Mouse (Mus musculus): Measurements from ENCODE around the gene Gm3435.
"Not testable (repeated sequence)": the region's sequence is repeated elsewhere in the genome, so short reads cannot be mapped to it uniquely, and the experiment has no call there.

Gm3435 gene

DNA sequence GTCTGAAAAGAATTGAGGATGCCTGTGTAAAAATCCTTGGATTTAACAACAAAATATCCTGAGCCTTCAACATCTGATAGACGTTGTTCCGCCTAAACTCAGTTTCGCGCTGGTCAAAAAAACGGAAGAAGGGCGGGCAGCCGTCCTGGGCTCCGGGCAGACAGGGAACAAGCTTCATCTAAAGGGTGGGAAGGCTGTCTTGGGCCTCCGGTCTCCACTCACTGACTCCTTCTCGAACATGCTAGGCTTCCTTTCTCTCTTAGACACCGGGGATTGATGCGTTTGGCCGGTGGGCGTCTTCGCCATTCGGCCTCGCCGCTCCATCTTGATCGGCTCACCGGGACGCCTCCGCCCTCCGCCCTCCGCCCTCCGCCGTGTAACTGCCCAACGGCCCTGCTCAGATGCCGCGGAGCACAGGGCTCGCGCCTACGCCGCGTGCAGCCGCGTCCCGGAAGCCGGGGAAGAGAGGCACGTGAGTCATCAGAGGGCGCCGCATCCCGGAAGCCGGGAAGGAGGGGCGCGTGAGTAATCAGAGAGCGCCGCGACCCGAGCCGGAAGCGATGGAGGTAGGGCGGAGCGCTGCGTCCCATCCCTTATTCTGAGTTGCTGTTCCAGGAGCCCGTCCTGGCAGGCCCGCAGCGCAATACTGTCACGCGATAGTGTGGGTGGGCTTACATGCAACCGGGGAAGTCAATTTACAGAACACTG is at the start of gene Gm3435:
TSS of gene Gm3435 (plus strand) at position 471 of the 708 bp plus-strand sequence.
- ATAC-seq (ENCODE audit: low TSS enrichment): peak; percentile 94

- no peak; the same call in 1 of the 2 replicates for ATAC-seq (ENCODE audit: low TSS enrichment)
Measured at GRCm38 (mm10) chr17:14960520-14960919, 49.5 kb upstream of the Gm3435 start.

DNA sequence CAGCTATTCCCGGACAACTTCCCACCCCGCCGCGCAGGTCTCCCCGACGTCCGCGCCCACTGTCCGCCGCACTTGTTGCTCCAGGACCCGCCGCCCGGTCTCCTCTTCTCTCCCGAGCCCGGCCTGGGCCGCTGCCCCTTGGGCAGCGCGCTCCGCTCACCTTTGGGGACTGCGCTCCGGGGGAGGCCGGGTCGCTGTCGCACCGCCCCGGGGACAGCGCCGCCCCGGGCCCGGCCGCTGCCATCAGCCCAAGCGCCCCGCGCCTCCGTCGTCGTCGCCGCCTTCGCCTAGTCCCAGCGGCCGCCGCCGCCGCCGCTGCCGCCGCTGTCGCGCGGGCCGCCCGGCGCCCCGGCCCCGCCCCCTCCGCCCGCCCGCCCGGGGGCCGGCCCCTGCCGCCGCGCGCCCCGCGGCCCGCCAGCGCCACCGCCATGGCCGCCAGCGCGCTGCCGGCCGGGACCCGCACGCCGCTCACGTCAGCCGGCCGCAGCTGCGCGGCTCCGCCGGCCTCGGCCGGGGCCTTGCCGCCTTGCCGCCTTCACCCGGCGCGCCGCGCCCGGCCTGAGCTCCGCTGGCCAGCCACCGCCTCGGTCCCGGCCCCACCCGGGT is 48.9 kb upstream of the Gm3435 start, which contains the start of gene Phf10:
TSS of gene Phf10 (minus strand) at position 323 of the 606 bp plus-strand sequence.
- ATAC-seq (ENCODE audit: low TSS enrichment): peak; percentile 80

DNA sequence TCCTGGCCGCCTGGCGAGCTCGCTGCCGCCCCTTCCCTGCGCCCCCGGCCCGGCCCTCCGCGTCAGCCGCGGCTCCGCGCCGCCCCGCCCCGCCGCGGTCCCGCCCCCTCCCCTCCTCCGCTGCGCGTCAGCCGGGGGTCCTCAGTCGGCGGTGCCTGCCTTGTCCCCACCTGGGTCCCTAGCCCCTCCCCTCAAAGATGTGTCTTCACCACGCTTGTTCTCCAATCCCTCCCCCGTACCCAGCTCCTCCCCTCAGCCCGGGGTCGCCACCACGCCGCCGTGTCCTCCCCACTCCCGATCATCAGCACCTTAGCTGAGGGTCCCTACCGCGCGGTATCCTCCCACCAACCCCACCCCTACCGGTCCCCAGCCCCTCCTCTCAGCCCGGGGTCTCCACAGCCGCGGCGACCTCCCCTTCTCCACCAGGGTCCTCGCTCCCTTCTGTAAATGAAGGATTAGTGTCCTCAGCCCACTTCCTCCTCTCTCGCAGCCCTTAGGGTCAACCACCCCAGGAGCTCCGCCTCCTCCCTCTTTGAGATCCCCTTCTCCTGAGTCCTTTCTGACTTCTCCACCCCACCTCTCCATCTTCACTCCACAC is 48.3 kb upstream of the Gm3435 start:
- peak; percentile 8 for ATAC-seq (ENCODE audit: low TSS enrichment)

GRCm38 (mm10) chr17:14968373-14968913 is 41.5 kb upstream of the Gm3435 start:
- ATAC-seq (ENCODE audit: low TSS enrichment): not testable (repeated sequence)

GRCm38 (mm10) chr17:14977718-14978361 is 32.1 kb upstream of the Gm3435 start:
- ATAC-seq (ENCODE audit: low TSS enrichment): not testable (repeated sequence)

DNA sequence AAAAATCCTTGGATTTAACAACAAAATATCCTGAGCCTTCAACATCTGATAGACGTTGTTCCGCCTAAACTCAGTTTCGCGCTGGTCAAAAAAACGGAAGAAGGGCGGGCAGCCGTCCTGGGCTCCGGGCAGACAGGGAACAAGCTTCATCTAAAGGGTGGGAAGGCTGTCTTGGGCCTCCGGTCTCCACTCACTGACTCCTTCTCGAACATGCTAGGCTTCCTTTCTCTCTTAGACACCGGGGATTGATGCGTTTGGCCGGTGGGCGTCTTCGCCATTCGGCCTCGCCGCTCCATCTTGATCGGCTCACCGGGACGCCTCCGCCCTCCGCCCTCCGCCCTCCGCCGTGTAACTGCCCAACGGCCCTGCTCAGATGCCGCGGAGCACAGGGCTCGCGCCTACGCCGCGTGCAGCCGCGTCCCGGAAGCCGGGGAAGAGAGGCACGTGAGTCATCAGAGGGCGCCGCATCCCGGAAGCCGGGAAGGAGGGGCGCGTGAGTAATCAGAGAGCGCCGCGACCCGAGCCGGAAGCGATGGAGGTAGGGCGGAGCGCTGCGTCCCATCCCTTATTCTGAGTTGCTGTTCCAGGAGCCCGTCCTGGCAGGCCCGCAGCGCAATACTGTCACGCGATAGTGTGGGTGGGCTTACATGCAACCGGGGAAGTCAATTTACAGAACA is 31.5 kb upstream of the Gm3435 start, which contains the start of the genes 9030025P20Rik and Gm3417:
TSS of gene 9030025P20Rik (plus strand) at position 107 of the 677 bp plus-strand sequence.
TSS of gene Gm3417 (minus strand) at position 429 of the 677 bp plus-strand sequence.
- ATAC-seq (ENCODE audit: low TSS enrichment): peak; percentile 94

DNA sequence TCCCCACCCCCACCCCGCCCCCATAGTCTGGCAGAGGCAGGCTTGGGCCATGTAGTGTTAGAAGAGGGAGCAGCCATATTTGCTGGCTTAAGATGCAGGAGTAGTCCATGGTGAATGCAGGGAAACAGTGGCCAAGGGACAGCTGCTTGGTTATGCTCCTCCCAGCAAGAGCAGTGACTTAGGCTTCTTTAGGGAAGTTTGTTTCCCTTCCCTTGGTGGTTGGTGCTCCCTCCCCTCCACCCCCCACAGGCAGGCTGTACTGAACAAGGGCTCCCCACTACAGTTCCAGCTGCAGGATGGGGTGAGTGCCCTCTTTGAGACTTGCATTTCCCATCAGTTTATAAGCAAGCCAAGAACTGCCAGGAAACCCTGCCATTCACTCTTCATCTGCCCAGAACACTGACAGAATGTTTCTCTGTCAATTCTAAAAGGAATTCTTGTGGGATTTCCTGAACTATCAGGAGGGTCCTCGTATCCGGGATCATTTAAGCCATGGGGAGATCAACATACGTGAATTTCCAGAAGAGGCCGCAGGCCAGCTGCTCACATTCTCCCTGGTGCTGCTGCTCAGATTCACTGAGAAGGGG is 19.8 kb upstream of the Gm3435 start:
- not testable (repeated sequence) for ATAC-seq (ENCODE audit: low TSS enrichment)

DNA sequence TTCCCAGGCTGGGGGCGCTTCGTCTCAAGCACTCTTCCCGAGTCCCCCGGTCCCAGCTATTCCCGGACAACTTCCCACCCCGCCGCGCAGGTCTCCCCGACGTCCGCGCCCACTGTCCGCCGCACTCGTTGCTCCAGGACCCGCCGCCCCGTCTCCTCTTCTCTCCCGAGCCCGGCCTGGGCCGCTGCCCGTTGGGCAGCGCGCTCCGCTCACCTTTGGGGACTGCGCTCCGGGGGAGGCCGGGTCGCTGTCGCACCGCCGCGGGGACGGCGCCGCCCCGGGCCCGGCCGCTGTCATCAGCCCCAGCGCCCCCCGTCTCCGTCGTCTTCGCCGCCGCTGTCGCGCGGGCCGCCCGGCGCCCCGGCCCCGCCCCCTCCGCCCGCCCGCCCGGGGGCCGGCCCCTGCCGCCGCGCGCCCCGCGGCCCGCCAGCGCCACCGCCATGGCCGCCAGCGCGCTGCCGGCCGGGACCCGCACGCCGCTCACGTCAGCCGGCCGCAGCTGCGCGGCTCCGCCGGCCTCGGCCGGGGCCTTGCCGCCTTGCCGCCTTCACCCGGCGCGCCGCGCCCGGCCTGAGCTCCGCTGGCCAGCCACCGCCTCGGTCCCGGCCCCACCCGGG is 17.3 kb upstream of the Gm3435 start:
- peak; percentile 69 for ATAC-seq (ENCODE audit: low TSS enrichment)

DNA sequence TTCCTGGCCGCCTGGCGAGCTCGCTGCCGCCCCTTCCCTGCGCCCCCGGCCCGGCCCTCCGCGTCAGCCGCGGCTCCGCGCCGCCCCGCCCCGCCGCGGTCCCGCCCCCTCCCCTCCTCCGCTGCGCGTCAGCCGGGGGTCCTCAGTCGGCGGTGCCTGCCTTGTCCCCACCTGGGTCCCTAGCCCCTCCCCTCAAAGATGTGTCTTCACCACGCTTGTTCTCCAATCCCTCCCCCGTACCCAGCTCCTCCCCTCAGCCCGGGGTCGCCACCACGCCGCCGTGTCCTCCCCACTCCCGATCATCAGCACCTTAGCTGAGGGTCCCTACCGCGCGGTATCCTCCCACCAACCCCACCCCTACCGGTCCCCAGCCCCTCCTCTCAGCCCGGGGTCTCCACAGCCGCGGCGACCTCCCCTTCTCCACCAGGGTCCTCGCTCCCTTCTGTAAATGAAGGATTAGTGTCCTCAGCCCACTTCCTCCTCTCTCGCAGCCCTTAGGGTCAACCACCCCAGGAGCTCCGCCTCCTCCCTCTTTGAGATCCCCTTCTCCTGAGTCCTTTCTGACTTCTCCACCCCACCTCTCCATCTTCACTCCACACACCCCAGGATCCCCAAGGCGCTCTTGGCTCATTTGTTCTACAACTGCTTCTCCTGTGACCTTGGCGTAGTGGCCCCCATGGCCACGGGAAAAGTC is 16.7 kb upstream of the Gm3435 start:
- ATAC-seq (ENCODE audit: low TSS enrichment): peak; percentile 47

DNA sequence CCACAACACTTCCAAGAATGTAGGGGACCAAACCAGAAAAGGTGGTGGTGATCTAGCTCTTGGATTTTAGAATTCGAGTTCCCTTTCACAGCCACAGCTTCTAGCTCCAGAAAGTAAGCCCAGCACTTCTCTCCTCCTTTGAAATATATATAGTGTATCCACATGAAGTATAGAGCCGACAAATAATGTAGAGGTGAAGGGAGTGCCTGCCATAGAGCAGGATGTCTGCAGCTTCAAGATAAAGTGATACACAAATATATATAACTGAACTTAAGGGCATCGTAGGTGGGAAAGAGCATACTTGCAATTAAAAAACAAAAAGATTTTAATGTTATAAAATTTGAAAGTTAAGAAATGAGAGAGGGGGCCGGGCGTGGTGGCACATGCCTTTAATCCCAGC is 15.8 kb upstream of the Gm3435 start:
- not testable (repeated sequence) for ATAC-seq (ENCODE audit: low TSS enrichment)

DNA sequence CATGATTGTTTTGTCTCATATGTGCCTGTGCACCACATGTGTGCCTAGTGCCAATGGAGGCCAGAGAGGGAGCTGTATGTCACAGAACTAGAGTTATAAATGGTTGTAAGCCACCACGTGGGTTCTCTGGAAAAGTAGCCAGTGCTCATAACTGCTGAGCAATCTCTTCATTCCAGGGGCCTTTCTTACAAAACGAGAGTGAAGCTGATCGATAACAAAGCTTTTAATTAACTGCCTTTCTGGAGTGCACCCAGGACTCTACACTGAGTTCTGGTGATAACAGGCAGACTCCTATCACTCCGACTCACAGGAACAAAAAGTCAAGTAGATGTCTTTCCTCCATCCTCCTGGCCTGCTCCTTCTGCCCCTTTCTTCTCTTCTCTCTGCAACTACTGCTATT is 9.9 kb upstream of the Gm3435 start:
- not testable (repeated sequence) for ATAC-seq (ENCODE audit: low TSS enrichment)

- not testable (repeated sequence) for ATAC-seq (ENCODE audit: low TSS enrichment)
Measured at GRCm38 (mm10) chr17:15009088-15009487, 888 bp upstream of the Gm3435 start.

DNA sequence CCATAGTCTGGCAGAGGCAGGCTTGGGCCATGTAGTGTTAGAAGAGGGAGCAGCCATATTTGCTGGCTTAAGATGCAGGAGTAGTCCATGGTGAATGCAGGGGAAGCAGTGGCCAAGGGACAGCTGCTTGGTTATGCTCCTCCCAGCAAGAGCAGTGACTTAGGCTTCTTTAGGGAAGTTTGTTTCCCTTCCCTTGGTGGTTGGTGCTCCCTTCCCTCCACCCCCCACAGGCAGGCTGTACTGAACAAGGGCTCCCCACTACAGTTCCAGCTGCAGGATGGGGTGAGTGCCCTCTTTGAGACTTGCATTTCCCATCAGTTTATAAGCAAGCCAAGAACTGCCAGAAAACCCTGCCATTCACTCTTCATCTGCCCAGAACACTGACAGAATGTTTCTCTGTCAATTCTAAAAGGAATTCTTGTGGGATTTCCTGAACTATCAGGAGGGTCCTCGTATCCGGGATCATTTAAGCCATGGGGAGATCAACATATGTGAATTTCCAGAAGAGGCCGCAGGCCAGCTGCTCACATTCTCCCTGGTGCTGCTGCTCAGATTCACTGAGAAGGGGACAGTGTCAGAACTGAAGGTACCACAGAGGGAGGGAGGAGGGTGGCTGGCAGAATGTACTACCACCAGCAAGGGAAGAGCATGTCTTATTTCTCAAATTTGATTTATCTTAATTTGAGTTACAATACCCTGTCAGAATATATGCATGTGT is 11.7 kb downstream of the Gm3435 start:
- ATAC-seq (ENCODE audit: low TSS enrichment): peak; percentile 35; the same call in 1 of the 2 replicates

- ATAC-seq (ENCODE audit: low TSS enrichment): peak; percentile 71
Measured at GRCm38 (mm10) chr17:15023878-15024492, 14.0 kb downstream of the Gm3435 start.

DNA sequence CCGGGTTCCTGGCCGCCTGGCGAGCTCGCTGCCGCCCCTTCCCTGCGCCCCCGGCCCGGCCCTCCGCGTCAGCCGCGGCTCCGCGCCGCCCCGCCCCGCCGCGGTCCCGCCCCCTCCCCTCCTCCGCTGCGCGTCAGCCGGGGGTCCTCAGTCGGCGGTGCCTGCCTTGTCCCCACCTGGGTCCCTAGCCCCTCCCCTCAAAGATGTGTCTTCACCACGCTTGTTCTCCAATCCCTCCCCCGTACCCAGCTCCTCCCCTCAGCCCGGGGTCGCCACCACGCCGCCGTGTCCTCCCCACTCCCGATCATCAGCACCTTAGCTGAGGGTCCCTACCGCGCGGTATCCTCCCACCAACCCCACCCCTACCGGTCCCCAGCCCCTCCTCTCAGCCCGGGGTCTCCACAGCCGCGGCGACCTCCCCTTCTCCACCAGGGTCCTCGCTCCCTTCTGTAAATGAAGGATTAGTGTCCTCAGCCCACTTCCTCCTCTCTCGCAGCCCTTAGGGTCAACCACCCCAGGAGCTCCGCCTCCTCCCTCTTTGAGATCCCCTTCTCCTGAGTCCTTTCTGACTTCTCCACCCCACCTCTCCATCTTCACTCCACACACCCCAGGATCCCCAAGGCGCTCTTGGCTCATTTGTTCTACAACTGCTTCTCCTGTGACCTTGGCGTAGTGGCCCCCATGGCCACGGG is 14.7 kb downstream of the Gm3435 start:
- peak; percentile 31 for ATAC-seq (ENCODE audit: low TSS enrichment)

DNA sequence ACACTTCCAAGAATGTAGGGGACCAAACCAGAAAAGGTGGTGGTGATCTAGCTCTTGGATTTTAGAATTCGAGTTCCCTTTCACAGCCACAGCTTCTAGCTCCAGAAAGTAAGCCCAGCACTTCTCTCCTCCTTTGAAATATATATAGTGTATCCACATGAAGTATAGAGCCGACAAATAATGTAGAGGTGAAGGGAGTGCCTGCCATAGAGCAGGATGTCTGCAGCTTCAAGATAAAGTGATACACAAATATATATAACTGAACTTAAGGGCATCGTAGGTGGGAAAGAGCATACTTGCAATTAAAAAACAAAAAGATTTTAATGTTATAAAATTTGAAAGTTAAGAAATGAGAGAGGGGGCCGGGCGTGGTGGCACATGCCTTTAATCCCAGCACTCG is 15.5 kb downstream of the Gm3435 start:
- not testable (repeated sequence) for ATAC-seq (ENCODE audit: low TSS enrichment)

DNA sequence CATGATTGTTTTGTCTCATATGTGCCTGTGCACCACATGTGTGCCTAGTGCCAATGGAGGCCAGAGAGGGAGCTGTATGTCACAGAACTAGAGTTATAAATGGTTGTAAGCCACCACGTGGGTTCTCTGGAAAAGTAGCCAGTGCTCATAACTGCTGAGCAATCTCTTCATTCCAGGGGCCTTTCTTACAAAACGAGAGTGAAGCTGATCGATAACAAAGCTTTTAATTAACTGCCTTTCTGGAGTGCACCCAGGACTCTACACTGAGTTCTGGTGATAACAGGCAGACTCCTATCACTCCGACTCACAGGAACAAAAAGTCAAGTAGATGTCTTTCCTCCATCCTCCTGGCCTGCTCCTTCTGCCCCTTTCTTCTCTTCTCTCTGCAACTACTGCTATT is 21.4 kb downstream of the Gm3435 start:
- ATAC-seq (ENCODE audit: low TSS enrichment): not testable (repeated sequence)

Measured in frontal cortex, adult (tissue).